Mouse (Mus musculus) ES-Bruce4 (cell line): Measurements from ENCODE around the gene Ipo11.

Source experiments
- CTCF ChIP-seq: IDR thresholded peaks from one replicate; pipeline ENCODE4 v1.8.1; 2011; ENCODE audit warnings: low read depth, low read length
- EP300 ChIP-seq: IDR thresholded peaks from 2 replicates; pipeline ENCODE4 v1.6.1; 2011; ENCODE audit warnings: low read depth, low read length; ENCODE audit not compliant: insufficient read depth

GRCm38 (mm10) chr13:106819749-106820148 lies 117.0 kb downstream of the Ipo11 start:
- TF ChIP-seq CTCF (no peak), EP300 (no peak)
